Mouse (Mus musculus): ENCODE results near the gene Hs6st3.
"Not testable (repeated sequence)": the region's sequence is repeated elsewhere in the genome, so short reads cannot be mapped to it uniquely, and the experiment has no call there.

Gene Hs6st3

GRCm38 (mm10) chr14:119452797-119453196, 314.7 kb downstream of the Hs6st3 start:
- no peak for DNase-seq

GRCm38 (mm10) chr14:119464308-119464707, 326.2 kb downstream of the Hs6st3 start:
- no peak for DNase-seq

DNA sequence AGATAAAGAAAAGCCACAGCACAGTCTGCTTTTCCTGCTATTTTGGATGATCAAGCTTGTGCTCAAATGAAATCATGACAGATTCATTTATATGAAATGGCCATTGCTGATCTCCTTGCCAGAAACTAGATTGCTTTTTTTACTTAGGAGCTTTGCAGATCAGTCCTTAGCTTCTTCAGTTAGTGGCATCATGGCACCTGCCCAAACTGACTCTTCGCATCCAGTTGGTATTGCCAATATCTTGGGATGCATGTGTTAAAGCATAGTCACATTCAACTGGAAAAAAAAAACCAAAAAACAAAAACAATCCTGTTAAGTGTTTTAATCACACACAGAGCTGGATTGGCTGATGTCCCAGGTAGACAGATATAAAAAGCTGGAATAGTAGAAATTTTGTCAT, 326.7 kb downstream of the Hs6st3 start:
- no peak for DNase-seq

DNA sequence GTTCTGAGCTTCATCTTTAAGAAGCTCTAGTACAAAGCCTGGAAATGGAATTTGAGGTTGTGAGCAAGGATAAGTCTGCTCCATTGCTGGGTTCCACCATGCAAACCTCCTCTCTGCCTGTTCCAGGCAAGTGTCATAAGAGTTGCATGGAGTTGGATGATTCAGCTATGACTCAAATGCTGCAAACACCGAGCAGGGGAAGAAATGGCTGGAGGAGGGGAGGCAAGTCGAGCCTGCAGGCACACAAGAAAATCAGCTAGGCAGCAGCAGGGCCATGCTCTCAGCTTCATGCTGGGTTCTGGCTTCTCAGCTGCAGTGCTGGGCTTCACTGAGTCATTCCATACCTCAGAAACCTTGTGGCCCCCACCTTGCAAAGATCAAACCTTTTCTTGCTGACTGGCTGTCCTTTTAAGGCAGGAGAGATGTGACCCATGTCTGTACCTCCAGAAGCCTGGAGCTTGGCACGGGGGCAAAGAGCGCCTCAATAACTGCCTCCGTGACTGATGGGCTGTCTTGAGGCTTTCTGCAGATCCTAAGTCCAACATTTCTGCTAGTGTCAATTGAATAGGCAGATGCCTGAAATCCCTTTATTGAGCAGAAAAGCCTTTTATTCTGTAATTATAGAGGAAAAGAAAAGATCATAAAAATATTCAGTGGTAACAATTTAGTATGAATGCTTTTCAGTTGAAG, 328.9 kb downstream of the Hs6st3 start:
- DNase-seq = no peak

- DNase-seq = no peak
Observed at GRCm38 (mm10) chr14:119476582-119476981, 338.4 kb downstream of the Hs6st3 start.

DNA sequence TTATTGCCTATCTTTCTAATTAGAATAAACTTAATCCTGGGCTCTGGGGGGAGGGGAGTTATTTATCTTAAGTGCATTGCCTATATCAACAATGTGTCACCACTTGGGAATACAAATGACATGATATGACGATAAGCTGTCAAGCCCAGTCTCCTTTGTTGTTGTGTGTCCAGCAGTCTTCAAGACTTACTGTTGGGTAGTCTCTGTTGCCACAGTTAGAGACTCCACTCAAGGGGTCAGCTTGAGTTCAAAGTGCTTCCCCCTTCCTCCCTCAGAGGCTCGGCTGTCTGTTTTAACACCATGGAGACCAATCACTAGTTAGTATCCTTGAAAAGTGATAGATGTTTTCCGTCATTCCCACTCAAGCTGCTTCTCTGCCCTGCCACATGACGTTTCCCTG, 339.7 kb downstream of the Hs6st3 start:
- no peak for DNase-seq

GRCm38 (mm10) chr14:119488978-119489703, 351.0 kb downstream of the Hs6st3 start:
- DNase-seq = no peak

DNA sequence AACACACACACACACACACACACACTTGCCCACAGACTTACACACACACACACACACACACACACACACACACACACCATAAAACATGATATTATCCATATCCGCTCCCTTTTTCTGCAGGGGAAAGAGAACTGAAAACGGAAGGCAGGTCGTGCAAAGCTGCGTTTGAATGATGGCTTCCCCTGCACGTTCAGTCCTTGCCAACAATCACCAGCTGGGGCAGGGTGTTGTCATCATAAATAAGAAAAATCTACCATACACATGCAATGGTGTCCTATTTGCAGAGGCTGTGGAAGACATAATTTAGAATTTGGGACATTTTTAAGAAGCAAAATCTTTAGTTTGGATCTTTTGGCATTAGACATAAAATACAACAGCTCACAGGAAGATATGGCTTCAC, 382.5 kb downstream of the Hs6st3 start:
- DNase-seq = no peak

GRCm38 (mm10) chr14:119521056-119521455, 382.9 kb downstream of the Hs6st3 start:
- no peak for DNase-seq

- DNase-seq = no peak
Observed at GRCm38 (mm10) chr14:119532889-119533546, 394.9 kb downstream of the Hs6st3 start.

DNA sequence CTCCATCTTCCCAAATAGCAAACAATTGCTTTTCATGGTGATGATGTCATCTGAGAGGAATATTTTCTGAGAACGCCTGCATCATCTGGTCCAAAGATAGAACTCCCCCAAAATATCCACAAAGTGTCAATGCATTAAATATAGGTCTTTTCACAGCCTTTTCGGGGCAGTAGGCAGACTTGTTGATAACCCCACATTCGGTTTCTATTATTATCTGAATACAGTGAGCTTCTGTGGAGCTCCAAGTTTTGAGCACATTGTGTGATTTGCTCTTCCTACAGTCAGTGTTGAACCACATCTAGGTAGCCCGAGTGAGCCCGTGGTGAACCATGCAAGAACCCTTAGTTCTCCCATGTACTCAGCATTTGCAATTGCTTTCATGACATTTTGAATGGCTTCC, 402.4 kb downstream of the Hs6st3 start:
- no peak for DNase-seq

DNA sequence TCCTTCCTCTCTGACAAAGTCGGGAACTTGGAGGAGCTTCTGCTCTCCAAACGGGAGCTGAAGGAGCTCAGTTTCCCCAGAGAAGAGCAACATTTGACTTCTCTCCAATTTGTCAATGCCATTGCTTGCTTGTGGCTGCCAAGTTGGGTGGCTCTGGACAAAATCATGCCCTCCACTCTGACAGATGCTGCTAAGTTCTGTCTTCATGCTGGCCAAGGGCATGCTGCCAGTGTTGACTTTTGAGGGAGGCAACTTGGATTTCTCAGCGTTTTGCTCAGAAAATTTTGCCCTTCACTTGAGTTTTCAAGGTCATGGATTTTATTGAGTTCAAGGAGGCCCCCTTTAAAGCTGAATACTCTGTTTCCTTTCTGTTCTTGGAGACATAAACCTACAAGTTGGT, 406.5 kb downstream of the Hs6st3 start:
- no peak for DNase-seq

DNA sequence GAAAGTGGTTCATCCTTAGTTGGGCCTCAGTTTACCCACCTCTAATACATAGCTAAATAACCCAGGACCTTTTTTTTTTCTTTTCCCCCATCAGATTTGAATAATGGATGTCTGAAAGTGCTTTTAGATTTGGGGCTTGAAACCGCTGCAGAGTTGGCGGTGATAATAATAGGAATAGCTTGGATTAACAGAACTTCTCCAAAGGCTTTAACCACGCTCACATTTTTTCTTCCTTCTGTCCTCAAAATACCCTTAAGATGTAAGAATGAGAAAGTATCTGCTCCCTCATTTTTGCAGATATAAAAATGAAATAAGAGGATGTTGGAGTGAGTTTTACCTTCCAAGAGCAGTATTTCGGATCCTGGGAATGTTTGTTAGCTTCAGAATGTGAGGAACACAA, 420.2 kb downstream of the Hs6st3 start:
- DNase-seq = no peak

GRCm38 (mm10) chr14:119582039-119582508, 443.9 kb downstream of the Hs6st3 start:
- no peak for DNase-seq

GRCm38 (mm10) chr14:119585069-119585468, 446.9 kb downstream of the Hs6st3 start:
- no peak for DNase-seq

DNA sequence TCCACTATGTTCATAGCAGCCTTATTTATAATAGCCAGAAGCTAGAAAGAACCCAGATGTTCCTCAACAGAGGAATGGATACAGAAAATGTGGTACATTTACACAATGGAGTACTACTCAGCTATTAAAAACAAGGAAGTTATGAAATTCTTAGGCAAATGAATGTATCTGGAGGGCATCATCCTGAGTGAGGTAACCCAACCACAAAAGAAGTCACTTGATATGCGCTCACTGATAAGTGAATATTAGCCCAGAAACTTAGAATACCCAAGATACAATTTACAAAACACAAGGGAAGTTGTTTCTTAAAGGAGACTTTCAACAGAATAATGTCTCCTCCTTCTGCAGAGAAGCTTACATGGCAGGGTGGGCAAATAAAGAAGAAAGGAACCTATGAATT, 449.2 kb downstream of the Hs6st3 start:
- not testable (repeated sequence) for DNase-seq

DNA sequence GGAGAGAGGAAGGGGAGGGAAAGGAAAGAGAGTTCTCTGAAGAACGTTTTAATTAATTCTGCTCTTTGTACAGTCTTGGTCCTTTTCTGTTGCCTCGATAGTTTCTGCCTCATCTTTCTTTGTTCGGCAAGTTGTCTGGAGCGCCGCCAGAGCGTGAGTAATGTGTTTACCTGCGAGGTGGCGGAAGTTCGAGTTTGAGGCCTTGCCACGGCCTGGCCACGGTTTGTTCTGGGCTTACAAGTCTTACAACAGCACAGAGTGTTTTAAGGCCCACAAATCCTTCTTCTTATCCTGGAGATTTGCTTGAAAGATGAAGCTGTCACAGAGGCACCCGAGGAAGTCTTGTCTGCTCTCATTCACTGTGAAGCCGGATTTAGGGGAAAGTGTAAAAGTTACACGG, 466.2 kb downstream of the Hs6st3 start:
- no peak for DNase-seq

DNA sequence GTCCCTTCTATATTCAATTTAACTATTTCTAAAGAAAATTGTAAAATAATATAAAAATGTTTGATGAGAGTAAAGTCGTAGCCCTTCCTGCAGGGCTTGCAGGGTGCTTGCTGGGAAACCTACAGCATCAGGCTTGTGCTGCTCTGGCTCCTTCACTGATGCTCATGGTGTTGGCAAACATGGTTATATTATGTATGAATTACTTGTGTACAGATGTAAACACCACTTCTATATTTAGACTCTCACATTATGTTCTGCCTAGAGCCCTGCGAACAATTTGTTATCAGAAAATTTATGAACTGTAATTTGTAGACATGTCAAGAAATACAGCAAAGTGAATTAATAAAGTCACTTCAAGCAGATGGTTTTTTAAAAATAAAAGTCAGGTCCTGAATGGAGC, 474.7 kb downstream of the Hs6st3 start:
- no peak for DNase-seq

GRCm38 (mm10) chr14:119629127-119629526, 491.0 kb downstream of the Hs6st3 start:
- no peak for DNase-seq

GRCm38 (mm10) chr14:119633090-119633489, 494.9 kb downstream of the Hs6st3 start:
- no peak for DNase-seq

DNA sequence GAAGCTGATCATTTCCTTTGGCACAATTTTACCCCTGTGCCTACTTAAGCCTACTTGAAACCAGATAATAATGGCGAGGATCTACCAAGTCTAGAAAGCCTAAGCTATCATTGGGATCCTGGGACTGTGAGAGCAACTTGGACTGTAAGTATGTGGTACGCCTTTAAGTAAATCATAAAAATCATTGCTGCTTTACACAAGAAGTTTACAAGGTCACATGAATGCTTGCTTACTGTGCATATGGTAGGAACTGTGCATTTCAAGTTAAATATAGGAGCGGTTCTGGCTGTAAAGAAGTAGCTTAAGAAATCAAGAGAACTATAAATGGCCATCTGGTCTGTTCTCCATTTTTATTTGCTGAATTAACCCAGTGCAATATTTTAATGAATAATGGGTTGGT, 495.5 kb downstream of the Hs6st3 start:
- no peak for DNase-seq

GRCm38 (mm10) chr14:119642874-119643273, 504.7 kb downstream of the Hs6st3 start:
- DNase-seq = no peak

- DNase-seq = no peak
Observed at GRCm38 (mm10) chr14:119643840-119644239, 505.7 kb downstream of the Hs6st3 start.

DNA sequence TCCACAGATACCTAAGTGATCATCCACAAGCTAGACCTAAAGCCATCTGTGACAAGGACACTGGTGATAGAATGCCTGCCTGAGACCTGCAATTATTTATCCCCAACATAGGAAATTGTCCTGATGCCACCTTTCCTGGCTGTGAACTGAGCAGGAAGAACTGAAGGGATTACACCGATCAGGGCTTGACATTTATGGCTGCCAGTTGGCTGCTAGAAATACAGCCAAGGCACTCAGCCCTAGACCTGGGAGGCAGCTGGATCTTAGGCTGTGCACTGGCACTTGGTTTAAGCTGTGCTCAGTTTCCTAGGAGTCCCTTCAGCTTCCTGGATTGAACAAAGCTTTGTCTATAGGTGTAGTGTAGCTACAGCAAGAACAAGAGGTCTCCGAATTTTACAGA, 518.8 kb downstream of the Hs6st3 start:
- DNase-seq = no peak
